Mouse (Mus musculus) MEL (cell line): ENCODE results near the gene Doc2g. TPM values are rescaled to one million over a fixed set of nuclear protein-coding genes. Genes with fewer than 3 reads are reported as not detected.
"Not testable (repeated sequence)": the region's sequence is repeated elsewhere in the genome, so short reads cannot be mapped to it uniquely, and the experiment has no call there.

Source experiments
- DNase-seq: peaks from one replicate; pipeline ENCODE4 v3.0.0; 2011; ENCODE audit warnings: low read depth, low spot score
- H3K27ac ChIP-seq: 2 replicates; pipeline ENCODE4 v1.5.1; 2012; ENCODE audit warnings: low read depth, mild to moderate bottlenecking, control low read depth, low read length, moderate library complexity; ENCODE audit not compliant: control insufficient read depth
- H3K27me3 ChIP-seq, 2 experiments: fragments of 150-350 bp in 1 of 2; sonication (generic) in 1 of 2; 2 replicates each; pipeline ENCODE4 v1.6.1; 2012; ENCODE audit warnings: low read length in 2 of 2, mild to moderate bottlenecking in 2 of 2, improper control_type of control experiment in 1 of 2, moderate library complexity in 1 of 2; ENCODE audit not compliant: insufficient read depth in 2 of 2, control insufficient read depth in 1 of 2
- H3K36me3 ChIP-seq, 2 experiments: 2 replicates each; pipeline ENCODE4 v1.6.1; 2012 to 2014; ENCODE audit warnings: low read length in 2 of 2, improper control_type of control experiment in 1 of 2, inconsistent platforms in 1 of 2, mild to moderate bottlenecking in 1 of 2; ENCODE audit not compliant: insufficient read depth in 2 of 2, control insufficient read depth in 1 of 2
- H3K4me1 ChIP-seq, 2 experiments: fragments of 150-350 bp in 1 of 2; sonication (generic) in 1 of 2; 2 replicates each; pipeline ENCODE4 v1.6.1; 2012; ENCODE audit warnings: low read length in 2 of 2, improper control_type of control experiment in 1 of 2, mild to moderate bottlenecking in 1 of 2; ENCODE audit not compliant: insufficient read depth in 2 of 2, control insufficient read depth in 1 of 2
- H3K4me3 ChIP-seq, 2 experiments: fragments of 150-350 bp in 1 of 2; sonication (generic) in 1 of 2; 2 replicates each; pipeline ENCODE4 v1.5.1; 2012; ENCODE audit warnings: low read depth in 2 of 2, low read length in 2 of 2, mild to moderate bottlenecking in 2 of 2, moderate library complexity in 2 of 2, control low read depth in 1 of 2, improper control_type of control experiment in 1 of 2; ENCODE audit not compliant: control insufficient read depth in 1 of 2, insufficient read depth in 1 of 2
- H3K79me2 ChIP-seq: 2 replicates; pipeline ENCODE4 v1.6.1; 2012; ENCODE audit warnings: mild to moderate bottlenecking, low read length, moderate library complexity; ENCODE audit not compliant: control insufficient read depth, poor library complexity, insufficient read depth
- H3K9ac ChIP-seq: 2 replicates; pipeline ENCODE4 v1.6.1; 2012; ENCODE audit warnings: low read depth, mild to moderate bottlenecking, control low read depth, low read length, moderate library complexity; ENCODE audit not compliant: control insufficient read depth, poor library complexity, severe bottlenecking
- H3K9me3 ChIP-seq: fragments of 150-350 bp; sonication (generic); replicated peaks from 2 replicates; pipeline ENCODE4 v1.6.1; 2012; ENCODE audit warnings: mild to moderate bottlenecking, low read length, improper control_type of control experiment, moderate library complexity; ENCODE audit not compliant: insufficient read depth
- CHD1 ChIP-seq: IDR thresholded peaks from 2 replicates; pipeline ENCODE4 v1.6.1; 2012; ENCODE audit warnings: low read depth, mild to moderate bottlenecking, inconsistent platforms, low read length, improper control_type of control experiment
- CHD2 ChIP-seq: IDR thresholded peaks from 2 replicates; pipeline ENCODE4 v1.6.1; 2011; ENCODE audit warnings: low read length, improper control_type of control experiment
- CTCF ChIP-seq, 3 experiments: IDR thresholded peaks in 2 of 3; conservative IDR thresholded peaks in 1 of 3; 2 replicates each; pipeline ENCODE4 v1.5.1; 2011 to 2012; ENCODE audit warnings: low read length in 3 of 3, low read depth in 2 of 3, mild to moderate bottlenecking in 2 of 3, improper control_type of control experiment in 1 of 3, inconsistent platforms in 1 of 3, mixed read lengths in 1 of 3, moderate library complexity in 1 of 3; ENCODE audit not compliant: control insufficient read depth in 1 of 3, insufficient read depth in 1 of 3, poor library complexity in 1 of 3, severe bottlenecking in 1 of 3
- E2F4 ChIP-seq: IDR thresholded peaks from 2 replicates; pipeline ENCODE4 v1.6.1; 2011; ENCODE audit warnings: low read depth, low read length, improper control_type of control experiment, borderline replicate concordance
- ELF1 ChIP-seq: IDR thresholded peaks from 2 replicates; pipeline ENCODE4 v1.6.1; 2014; ENCODE audit warnings: low read depth, mild to moderate bottlenecking, inconsistent platforms, low read length, improper control_type of control experiment, moderate library complexity
- EP300 ChIP-seq, 2 experiments: IDR thresholded peaks; 2 replicates each; pipeline ENCODE4 v1.6.1; 2011; ENCODE audit warnings: improper control_type of control experiment in 2 of 2, low read length in 2 of 2, low read depth in 1 of 2, mild to moderate bottlenecking in 1 of 2
- ETS1 ChIP-seq: IDR thresholded peaks from 2 replicates; pipeline ENCODE4 v1.6.1; 2012; ENCODE audit warnings: low read depth, mild to moderate bottlenecking, inconsistent platforms, low read length, improper control_type of control experiment, moderate library complexity
- GATA1 ChIP-seq: IDR thresholded peaks from 2 replicates; pipeline ENCODE4 v1.6.1; 2011; ENCODE audit warnings: low read depth, low read length, improper control_type of control experiment
- JUND ChIP-seq: IDR thresholded peaks from 2 replicates; pipeline ENCODE4 v1.6.1; 2011; ENCODE audit warnings: low read depth, mild to moderate bottlenecking, improper control_type of control experiment, low read length
- KAT2A ChIP-seq: conservative IDR thresholded peaks from 2 replicates; pipeline ENCODE4 v1.6.1; 2012; ENCODE audit warnings: low read depth, low read length, improper control_type of control experiment, inconsistent platforms
- MAFK ChIP-seq: IDR thresholded peaks from 2 replicates; pipeline ENCODE4 v1.6.1; 2011; ENCODE audit warnings: low read depth, mild to moderate bottlenecking, low read length, improper control_type of control experiment, borderline replicate concordance
- MAX ChIP-seq: IDR thresholded peaks from 2 replicates; pipeline ENCODE4 v1.6.1; 2011; ENCODE audit warnings: low read length, improper control_type of control experiment
- MEF2A ChIP-seq: IDR thresholded peaks from 2 replicates; pipeline ENCODE4 v1.6.1; 2014; ENCODE audit warnings: low read depth, mild to moderate bottlenecking, inconsistent platforms, low read length, improper control_type of control experiment; ENCODE audit not compliant: poor library complexity, insufficient replicate concordance, severe bottlenecking; ENCODE audit errors: extremely low read depth
- MXI1 ChIP-seq: IDR thresholded peaks from 2 replicates; pipeline ENCODE4 v1.6.1; 2011; ENCODE audit warnings: mild to moderate bottlenecking, low read depth, low read length, improper control_type of control experiment
- MYB ChIP-seq: IDR thresholded peaks from 2 replicates; pipeline ENCODE4 v1.6.1; 2011; ENCODE audit warnings: mild to moderate bottlenecking, low read depth, low read length, improper control_type of control experiment
- MYC ChIP-seq: IDR thresholded peaks from 2 replicates; pipeline ENCODE4 v1.6.1; 2011; ENCODE audit warnings: low read depth, mild to moderate bottlenecking, low read length, improper control_type of control experiment, moderate library complexity
- NELFE ChIP-seq: IDR thresholded peaks from 2 replicates; pipeline ENCODE4 v1.6.1; 2011; ENCODE audit warnings: low read depth, low read length, improper control_type of control experiment
- NRF1 ChIP-seq: IDR thresholded peaks from 2 replicates; pipeline ENCODE4 v1.6.1; 2014; ENCODE audit warnings: low read depth, mild to moderate bottlenecking, inconsistent platforms, low read length, improper control_type of control experiment, moderate library complexity; ENCODE audit not compliant: poor library complexity, insufficient read depth, severe bottlenecking
- POLR2AphosphoS2 ChIP-seq: IDR thresholded peaks from 2 replicates; pipeline ENCODE4 v1.6.1; 2011; ENCODE audit warnings: low read length, improper control_type of control experiment
- RAD21 ChIP-seq: IDR thresholded peaks from 2 replicates; pipeline ENCODE4 v1.6.1; 2011; ENCODE audit warnings: mild to moderate bottlenecking, low read depth, low read length, improper control_type of control experiment
- RCOR1 ChIP-seq: IDR thresholded peaks from 2 replicates; pipeline ENCODE4 v1.6.1; 2012; ENCODE audit warnings: low read depth, mild to moderate bottlenecking, inconsistent platforms, low read length, improper control_type of control experiment
- SIN3A ChIP-seq: IDR thresholded peaks from 2 replicates; pipeline ENCODE4 v1.6.1; 2012; ENCODE audit warnings: low read length, improper control_type of control experiment, inconsistent platforms
- TAL1 ChIP-seq: IDR thresholded peaks from 2 replicates; pipeline ENCODE4 v1.6.1; 2012; ENCODE audit warnings: mild to moderate bottlenecking, inconsistent platforms, low read length, moderate library complexity, mixed read lengths
- UBTF ChIP-seq: IDR thresholded peaks from 2 replicates; pipeline ENCODE4 v1.6.1; 2012; ENCODE audit warnings: low read depth, mild to moderate bottlenecking, inconsistent platforms, low read length, improper control_type of control experiment, moderate library complexity, borderline replicate concordance; ENCODE audit not compliant: insufficient read depth
- USF1 ChIP-seq: IDR thresholded peaks from 2 replicates; pipeline ENCODE4 v1.6.1; 2014; ENCODE audit warnings: low read depth, mild to moderate bottlenecking, inconsistent platforms, low read length, improper control_type of control experiment, moderate library complexity
- USF2 ChIP-seq, 2 experiments: IDR thresholded peaks; 2 replicates each; pipeline ENCODE4 v1.6.1; 2011 to 2012; ENCODE audit warnings: improper control_type of control experiment in 2 of 2, low read length in 2 of 2, borderline replicate concordance in 1 of 2, inconsistent platforms in 1 of 2, low read depth in 1 of 2, mild to moderate bottlenecking in 1 of 2; ENCODE audit not compliant: insufficient read depth in 1 of 2
- ZC3H11A ChIP-seq: IDR thresholded peaks from 2 replicates; pipeline ENCODE4 v1.6.1; 2012; ENCODE audit warnings: low read depth, mild to moderate bottlenecking, inconsistent platforms, low read length, improper control_type of control experiment
- ZKSCAN1 ChIP-seq: IDR thresholded peaks from 2 replicates; pipeline ENCODE4 v1.6.1; 2012; ENCODE audit warnings: low read depth, mild to moderate bottlenecking, inconsistent platforms, low read length, improper control_type of control experiment, moderate library complexity
- ZMIZ1 ChIP-seq: IDR thresholded peaks from 2 replicates; pipeline ENCODE4 v1.6.1; 2012; ENCODE audit warnings: low read depth, mild to moderate bottlenecking, inconsistent platforms, low read length, improper control_type of control experiment, moderate library complexity
- ZNF384 ChIP-seq: IDR thresholded peaks from 2 replicates; pipeline ENCODE4 v1.6.1; 2012; ENCODE audit warnings: low read depth, mild to moderate bottlenecking, inconsistent platforms, low read length, improper control_type of control experiment
- polyA plus RNA-seq, 2 experiments: library from polyadenylated mRNA; stranded (reverse) in 1 of 2; unstranded in 1 of 2; fragments of >175 nt in 1 of 2; fragments of >200 nt in 1 of 2; gene quantifications; 2 replicates each; pipeline versions ENCODE4 v1.2.1 to v1.2.4; 2012; ENCODE audit warnings: low replicate concordance in 2 of 2, low read depth in 1 of 2; ENCODE audit not compliant: insufficient read length in 2 of 2, insufficient read depth in 1 of 2, missing spikeins in 1 of 2
- total RNA-seq: library from RNA; depleted of rRNA; stranded (reverse); fragments of 300-350 nt; gene quantifications from 2 replicates; pipeline ENCODE4 v1.2.3, GENCODE M21; 2012

The Doc2g gene
- total and polyA plus RNA-seq, 3 experiments: 9.9 to 16.0 TPM; not detected in 1

DNA sequence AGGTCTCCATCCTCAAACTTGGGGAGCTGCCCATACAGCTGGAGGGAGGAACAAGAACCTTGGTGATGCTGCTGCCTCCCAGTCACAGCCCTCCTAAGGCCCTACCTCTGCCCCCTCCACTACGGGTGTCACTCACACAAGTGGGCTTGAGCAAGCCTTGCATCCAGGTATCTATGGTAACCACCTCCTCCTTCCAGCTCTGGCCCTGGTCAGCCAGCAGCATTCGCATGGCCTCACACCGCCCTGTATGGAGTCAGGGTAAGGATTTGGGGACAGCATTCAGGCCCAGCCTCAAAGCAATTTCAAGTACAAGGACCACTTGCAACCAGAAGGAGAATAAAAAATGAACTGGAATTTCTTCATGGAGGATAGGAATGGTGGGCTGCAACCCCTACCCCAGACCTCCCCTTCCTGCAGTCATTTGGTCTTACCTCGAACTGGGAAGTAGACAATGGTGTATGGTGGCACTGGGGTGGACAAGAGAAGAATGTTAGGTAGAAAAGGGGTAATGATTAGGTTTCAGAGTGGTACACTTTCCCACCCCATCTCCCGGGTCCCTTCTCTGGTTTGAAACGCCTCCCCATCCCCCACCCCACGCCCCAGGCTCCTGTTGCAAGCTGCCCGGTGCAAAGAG, 34.2 kb downstream of the Doc2g start:
- not testable (repeated sequence) for H3K27ac ChIP-seq

DNA sequence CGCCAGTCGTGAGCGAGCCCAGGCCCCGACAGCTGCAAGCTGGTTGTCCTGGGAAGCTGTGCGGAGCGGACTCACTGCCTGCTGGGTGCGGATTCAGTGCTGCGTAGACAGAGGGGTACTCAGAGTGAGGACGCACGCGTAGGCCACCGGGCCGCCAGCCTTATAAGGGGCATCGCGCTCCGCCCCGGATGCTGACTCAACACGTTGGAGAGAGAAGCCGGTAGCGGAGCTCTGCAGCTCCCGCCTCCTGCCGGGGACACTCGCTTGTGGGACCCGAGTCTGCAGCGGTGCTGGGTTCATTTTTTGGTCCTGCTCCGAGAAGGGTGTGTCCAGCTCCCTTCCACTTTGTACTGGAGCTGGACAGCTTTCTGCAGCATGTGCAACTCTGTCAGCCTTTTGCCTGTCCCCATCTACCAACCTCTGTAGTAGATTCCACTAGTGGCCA, 34.7 kb downstream of the Doc2g start, which contains the start of gene Gstp1:
Gene Gstp1, minus strand, starts transcription at position 198 of the 445 bp plus-strand sequence.
- H3K9me3 ChIP-seq: no peaks in the 10 kb centered on the region
- H3K27ac ChIP-seq: peak within 1 kb of the TSS; percentile 46
- H3K27me3 ChIP-seq: no peaks in the 10 kb centered on the region
- H3K4me3 ChIP-seq: peak within 1 kb of the TSS; percentile 77 to 94
- peaks cover 4% of the 10 kb centered on the region for H3K79me2 ChIP-seq
- H3K36me3 ChIP-seq: peaks cover 0 to 5% of the 10 kb centered on the region in 2 experiments; a peak in 2 of 4 replicates
- peaks cover 0 to 8% of the 10 kb centered on the region in 2 experiments; a peak in 2 of 4 replicates for H3K4me1 ChIP-seq
- H3K9ac ChIP-seq: peak within 1 kb of the TSS; percentile 84
- peak; percentile 93 for DNase-seq
- TF ChIP-seq ZKSCAN1 (no peak), EP300 (IDR thresholded peaks at IDR 0.05; ENCODE audit: low read depth in 1 of 2, low read length in 2 of 2) (peak; percentile 9 to 23; a peak in 1 of 4 replicates), JUND (no peak), USF1 (0 out of 2 replicates have a peak, but pooled peaks have one; percentile 10), MEF2A (no peak), ZC3H11A (no peak), SIN3A (peak; percentile 73), ELF1 (peak; percentile 76), ETS1 (peak; percentile 45; the same call in 1 of the 2 replicates), E2F4 (no peak), MAFK (peak; percentile 86), KAT2A (no peak), POLR2AphosphoS2 (peak; percentile 95), USF2 (IDR thresholded peaks at IDR 0.05; ENCODE audit: borderline replicate concordance in 1 of 2, insufficient read depth in 1 of 2, low read depth in 1 of 2, low read length in 2 of 2) (no peak), CHD2 (no peak), MXI1 (peak; percentile 87), ZNF384 (no peak), CHD1 (no peak), UBTF (0 out of 2 replicates have a peak, but pooled peaks have one; percentile 47), MYB (no peak), MYC (peak; percentile 70), RAD21 (no peak), NELFE (peak; percentile 95), TAL1 (no peak), NRF1 (peak; percentile 62), RCOR1 (no peak), ZMIZ1 (peak; percentile 97), GATA1 (no peak), CTCF (IDR thresholded peaks at IDR 0.05 in 2 of 3, conservative IDR thresholded peaks at IDR 0.05 in 1 of 3; ENCODE audit: control insufficient read depth in 1 of 3, insufficient read depth in 1 of 3, low read depth in 2 of 3, low read length in 3 of 3, poor library complexity in 1 of 3, severe bottlenecking in 1 of 3) (peak in 1 of 3 experiments; percentile 5; a peak in 1 of 6 replicates), MAX (peak; percentile 66; the same call in 1 of the 2 replicates)

More for the DNA sequence above, 34.2 kb downstream of the Doc2g start:
- not testable (repeated sequence) for H3K27me3 ChIP-seq, H3K4me1 ChIP-seq, H3K79me2 ChIP-seq, H3K9me3 ChIP-seq, H3K36me3 ChIP-seq, DNase-seq
- Histone ChIP-seq H3K9ac (peak overlapping the region; percentile 84), H3K4me3 (peak overlapping the region; percentile 77 to 94)
